In genomic region chr3:131921161-131921560, GRCm38 (mm10) we compare ENCODE assay signal across 9 mouse cellular contexts.
DNase-seq lines count a peak whose midpoint lies in the region; ATAC-seq and TF ChIP-seq lines count a peak whose summit lies in the region.
"Had no signal": no experiment of that assay in that cellular context is flagged by ENCODE, and none has a peak within 500 bp of the region (broad histone marks: within the 10 kb centered on the region; RNA-seq: fewer than 3 reads in every experiment).

No protein-coding gene starts in this region.

- H3K4me1 ChIP-seq in heart, adult 2 months (ENCODE audit: control insufficient read depth, insufficient read depth, low read length) = no peaks in the 10 kb centered on the region
- no peaks in the 10 kb centered on the region for H3K4me1 ChIP-seq in bone marrow macrophage, adult 2 months (ENCODE audit: control insufficient read depth, insufficient read depth, low read length)
- H3K4me1 ChIP-seq in neural tube, embryonic 11.5 days (ENCODE audit: control insufficient read depth, insufficient read depth, low read length) = no peaks in the 10 kb centered on the region

- H3K9me3 ChIP-seq in neural tube, embryonic 11.5 days (ENCODE audit: control insufficient read depth, low read length) = no peaks in the 10 kb centered on the region
- H3K9me3 ChIP-seq: hindbrain, embryonic 15.5 days had no signal

- no peak overlapping the region for H3K9ac ChIP-seq in heart, adult 2 months (ENCODE audit: low read depth, low read length)
- H3K9ac ChIP-seq in neural tube, embryonic 11.5 days (ENCODE audit: low read length) = no peak overlapping the region
- H3K9ac ChIP-seq: hindbrain, embryonic 15.5 days had no signal

- DNase-seq in heart, adult 2 months = no peak
- no peak for DNase-seq in heart, postnatal 36 days
- DNase-seq in retina, embryonic 14.5 days (ENCODE audit: low spot score) = peak; percentile 7
- DNase-seq in retina, postnatal 1 day = no peak
- peak; percentile 26 for DNase-seq in neural tube, embryonic 11.5 days (ENCODE audit: low spot score)
- no peak for DNase-seq in spleen, adult 12 weeks (ENCODE audit: low spot score)
- no peak for DNase-seq in layer of hippocampus, adult 9-11 months

- TF ChIP-seq CTCF in heart, adult 2 months (IDR thresholded peaks at IDR 0.05) = peak; percentile 26; the same call in 1 of the 2 replicates
- TF ChIP-seq CTCF in bone marrow macrophage, adult 2 months (IDR thresholded peaks at IDR 0.05; ENCODE audit: low read depth, low read length) = peak; percentile 41; the same call in 1 of the 2 replicates

- H3K27ac ChIP-seq in heart, adult 2 months = no peak overlapping the region
- H3K27ac ChIP-seq in bone marrow macrophage, adult 2 months (ENCODE audit: insufficient read depth, low read depth, low read length) = no peak overlapping the region
- no peak overlapping the region for H3K27ac ChIP-seq in neural tube, embryonic 11.5 days (ENCODE audit: low read depth, low read length)
- H3K27ac ChIP-seq: hindbrain, embryonic 15.5 days had no signal

- no peak for TF ChIP-seq EP300 in heart, adult 2 months (IDR thresholded peaks at IDR 0.05; ENCODE audit: insufficient read depth, low read depth, low read length)

- no peak overlapping the region for H3K4me2 ChIP-seq in neural tube, embryonic 11.5 days (ENCODE audit: low read depth)
- H3K4me2 ChIP-seq: hindbrain, embryonic 15.5 days had no signal

- no peaks in the 10 kb centered on the region for H3K79me2 ChIP-seq in heart, adult 2 months (replicated peaks; ENCODE audit: control insufficient read depth, insufficient read depth, low read length)

- no peaks in the 10 kb centered on the region for H3K36me3 ChIP-seq in heart, adult 2 months (ENCODE audit: control insufficient read depth, insufficient read depth, low read length)
- no peaks in the 10 kb centered on the region for H3K36me3 ChIP-seq in neural tube, embryonic 11.5 days (ENCODE audit: control insufficient read depth, insufficient read depth, low read length)
- H3K36me3 ChIP-seq: hindbrain, embryonic 15.5 days had no signal

- TF ChIP-seq POLR2A in heart, adult 2 months (IDR thresholded peaks at IDR 0.05; ENCODE audit: insufficient read depth, low read depth, low read length) = no peak
- TF ChIP-seq POLR2A in bone marrow macrophage, adult 2 months (IDR thresholded peaks at IDR 0.05; ENCODE audit: borderline replicate concordance, low read depth, low read length) = no peak

- no peak overlapping the region for H3K4me3 ChIP-seq in heart, adult 2 months
- H3K4me3 ChIP-seq in bone marrow macrophage, adult 2 months (ENCODE audit: insufficient read depth, low read length) = no peak overlapping the region
- H3K4me3 ChIP-seq in neural tube, embryonic 11.5 days (ENCODE audit: low read depth, low read length) = no peak overlapping the region
- H3K4me3 ChIP-seq: hindbrain, embryonic 15.5 days had no signal

- H3K27me3 ChIP-seq in heart, adult 2 months (ENCODE audit: control insufficient read depth, insufficient read depth, low read length) = no peaks in the 10 kb centered on the region
- no peaks in the 10 kb centered on the region for H3K27me3 ChIP-seq in neural tube, embryonic 11.5 days (ENCODE audit: control insufficient read depth, insufficient read depth, low read length)
- H3K27me3 ChIP-seq: hindbrain, embryonic 15.5 days had no signal

- 81% methylated on average over 6 of the region's 6 CpGs for WGBS in heart, adult 2 months
- WGBS in neural tube, embryonic 11.5 days = 82% methylated on average over 6 of the region's 6 CpGs

- intact Hi-C loops in heart, adult 2 months (cut with DNase I) = no loop called here
- intact Hi-C loops in heart, postnatal 36 days (cut with DNase I) = no loop called here

- no peak for ATAC-seq in neural tube, embryonic 11.5 days (ENCODE audit: insufficient read depth, low FRiP score, low TSS enrichment)

Comparison
In these comparisons a context has a peak if more than half of its experiments do, and no peak if none do; other contexts are left out.
1. DNase-seq: peak in retina, embryonic 14.5 days (single experiment) and neural tube, embryonic 11.5 days (single experiment); none in heart, adult 2 months (0 of 2), heart, postnatal 36 days (0 of 2), retina, postnatal 1 day (single experiment), spleen, adult 12 weeks (single experiment) and layer of hippocampus, adult 9-11 months (single experiment).